Mouse (Mus musculus) neural tube, embryonic 12.5 days (tissue): ENCODE results near the gene Megf6. TPM values are rescaled to one million over a fixed set of nuclear protein-coding genes. Genes with fewer than 3 reads are reported as not detected.

ENCODE experiments used
- ATAC-seq: fragments of 200-750 bp; cut with Nextera tagmentation; 2 replicates; pipeline ENCODE4 v1.8.0; 2017; ENCODE audit warnings: low read depth, mild to moderate bottlenecking, moderate TSS enrichment, moderate library complexity; ENCODE audit not compliant: low FRiP score
- H3K27ac ChIP-seq: fragments of 300-500 bp; sonication (generic); 2 replicates; pipeline ENCODE4 v1.5.1; 2016
- H3K27me3 ChIP-seq: fragments of 300-500 bp; sonication (generic); replicated peaks from 2 replicates; pipeline ENCODE4 v1.6.1; 2016; ENCODE audit warnings: mild to moderate bottlenecking
- H3K36me3 ChIP-seq: fragments of 300-500 bp; sonication (generic); 2 replicates; pipeline ENCODE4 v1.6.1; 2016; ENCODE audit warnings: mild to moderate bottlenecking
- H3K4me1 ChIP-seq: fragments of 300-500 bp; sonication (generic); 2 replicates; pipeline ENCODE4 v1.6.1; 2016
- H3K4me2 ChIP-seq: fragments of 300-500 bp; sonication (generic); replicated peaks from 2 replicates; pipeline ENCODE4 v1.6.1; 2016; ENCODE audit warnings: mild to moderate bottlenecking
- H3K4me3 ChIP-seq: fragments of 300-500 bp; sonication (generic); 2 replicates; pipeline ENCODE4 v1.5.1; 2016
- H3K9ac ChIP-seq: fragments of 300-500 bp; sonication (generic); 2 replicates; pipeline ENCODE4 v1.6.1; 2016; ENCODE audit warnings: mild to moderate bottlenecking
- H3K9me3 ChIP-seq: fragments of 300-500 bp; sonication (generic); 2 replicates; pipeline ENCODE4 v1.6.1; 2016; ENCODE audit warnings: mild to moderate bottlenecking
- WGBS: fragments of 180-500 bp; shearing (Covaris S2); methylation state at CpG from one replicate; pipeline ENCODE4 v1.1.7; 2016; 5-methylcytosine and 5-hydroxymethylcytosine counted together
- polyA plus RNA-seq: library from polyadenylated mRNA; unstranded; fragments of >200 nt; fragmentation: Nextera tagmentation; extraction: Ambion mirVana; gene quantifications from 2 replicates; pipeline ENCODE4 v1.2.1, GENCODE M21; 2016

Gene Megf6
- polyA plus RNA-seq, 1 experiment from 2014 or later: 17.7 TPM

DNA sequence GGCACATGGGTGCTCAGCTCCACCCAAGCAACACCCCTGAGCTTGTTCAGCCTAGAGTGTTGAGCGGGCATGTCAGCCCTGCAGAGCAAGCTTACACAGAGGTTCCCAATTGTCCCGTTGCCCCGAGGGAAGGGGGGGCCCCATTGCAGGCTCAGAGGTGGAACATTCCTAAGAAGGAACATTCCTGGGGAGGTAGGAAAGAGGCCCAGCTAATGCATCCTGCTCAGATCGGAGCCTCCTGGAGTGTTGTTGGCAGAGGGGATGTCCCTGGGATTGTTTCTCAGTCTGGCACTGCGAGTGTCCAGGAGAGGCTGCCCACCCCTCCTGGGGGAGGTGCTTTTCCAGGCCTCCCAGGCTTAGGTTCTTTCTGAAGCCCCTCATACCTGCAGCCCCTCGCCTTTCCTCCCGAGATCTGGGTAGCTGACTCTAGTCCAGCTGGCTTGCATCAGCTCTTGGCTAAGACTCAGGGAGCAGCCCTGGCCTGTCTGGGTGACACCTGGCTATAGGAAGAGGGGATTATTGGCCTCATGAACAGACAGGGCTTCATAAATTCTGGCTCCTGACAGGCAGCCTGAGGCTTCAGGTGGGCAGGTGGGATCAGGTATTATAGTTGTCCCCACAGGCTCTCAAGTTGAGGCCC is 47.3 kb downstream of the Megf6 start:
- ATAC-seq: no peak
- no peaks in the 10 kb centered on the region for H3K27me3 ChIP-seq
- H3K27ac ChIP-seq: no peak overlapping the region
- no peaks in the 10 kb centered on the region for H3K36me3 ChIP-seq
- no peaks in the 10 kb centered on the region for H3K9me3 ChIP-seq
- H3K4me2 ChIP-seq: no peak overlapping the region
- WGBS: 81% methylated on average over 7 of the region's 7 CpGs
- H3K4me3 ChIP-seq: no peak overlapping the region
- H3K4me1 ChIP-seq: peaks cover 9% of the 10 kb centered on the region; the same call in 1 of the 2 replicates
- H3K9ac ChIP-seq: no peak overlapping the region

- no peak for ATAC-seq
- no peaks in the 10 kb centered on the region for H3K27me3 ChIP-seq
- no peak overlapping the region for H3K9ac ChIP-seq
- WGBS: 82% methylated on average over 6 of the region's 6 CpGs
- no peaks in the 10 kb centered on the region for H3K36me3 ChIP-seq
- H3K27ac ChIP-seq: no peak overlapping the region
- no peaks in the 10 kb centered on the region for H3K9me3 ChIP-seq
- H3K4me1 ChIP-seq: peaks cover 25% of the 10 kb centered on the region
- H3K4me3 ChIP-seq: no peak overlapping the region
- no peak overlapping the region for H3K4me2 ChIP-seq
These were observed 52.2 kb downstream of the Megf6 start for GRCm38 (mm10) chr4:154222773-154223172.

DNA sequence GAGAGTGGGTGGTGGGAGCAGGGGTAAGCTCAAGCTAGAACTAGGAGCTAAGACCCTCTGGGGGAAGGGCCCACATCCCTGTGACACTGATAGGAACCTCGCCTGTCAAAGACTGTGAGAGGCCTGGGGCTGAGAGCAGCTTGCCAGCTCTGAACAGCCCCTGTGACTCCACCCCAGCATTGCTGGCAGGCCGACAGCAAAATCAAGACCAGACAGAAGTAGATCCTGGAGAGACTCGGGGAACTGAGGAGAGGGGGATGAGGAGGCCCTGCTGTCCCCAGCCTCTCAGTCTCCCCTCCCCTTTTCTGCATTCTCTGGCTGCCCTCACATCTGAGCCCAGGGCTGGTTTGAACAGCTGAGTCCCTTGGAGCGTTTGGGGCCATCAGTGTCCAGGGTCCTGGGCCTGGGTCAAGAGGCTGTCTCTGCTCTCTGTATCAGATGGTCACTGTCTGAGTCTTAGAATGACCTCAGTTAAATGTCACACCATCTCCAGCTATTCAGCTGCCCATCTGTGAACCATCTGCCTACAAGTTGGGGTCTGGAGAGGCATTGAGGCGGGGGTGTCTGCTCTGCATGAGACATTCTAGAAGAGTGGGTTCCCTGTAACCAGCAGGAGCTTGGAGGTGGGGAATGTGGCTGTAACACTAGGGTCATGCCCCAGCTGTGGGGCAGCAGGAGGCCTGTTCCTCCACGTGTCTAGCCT is 53.9 kb downstream of the Megf6 start:
- H3K27me3 ChIP-seq: no peaks in the 10 kb centered on the region
- no peak overlapping the region for H3K4me2 ChIP-seq
- ATAC-seq: no peak
- peaks cover 23% of the 10 kb centered on the region for H3K4me1 ChIP-seq
- H3K27ac ChIP-seq: no peak overlapping the region
- H3K9me3 ChIP-seq: no peaks in the 10 kb centered on the region
- H3K9ac ChIP-seq: no peak overlapping the region
- 31% methylated on average over 6 of the region's 6 CpGs for WGBS
- no peaks in the 10 kb centered on the region for H3K36me3 ChIP-seq
- H3K4me3 ChIP-seq: no peak overlapping the region

- no peak for ATAC-seq
- Histone ChIP-seq H3K27ac (no peak overlapping the region), H3K9ac (no peak overlapping the region), H3K4me2 (no peak overlapping the region), H3K27me3 (no peaks in the 10 kb centered on the region), H3K36me3 (no peaks in the 10 kb centered on the region), H3K9me3 (no peaks in the 10 kb centered on the region), H3K4me1 (peaks cover 18% of the 10 kb centered on the region), H3K4me3 (no peak overlapping the region)
- WGBS: 28% methylated on average over 9 of the region's 9 CpGs
These were observed 54.4 kb downstream of the Megf6 start for GRCm38 (mm10) chr4:154224970-154225309.

GRCm38 (mm10) chr4:154226678-154227077 is 56.1 kb downstream of the Megf6 start:
- no peak overlapping the region for H3K9ac ChIP-seq
- ATAC-seq: no peak
- H3K9me3 ChIP-seq: no peaks in the 10 kb centered on the region
- no peaks in the 10 kb centered on the region for H3K36me3 ChIP-seq
- H3K27me3 ChIP-seq: no peaks in the 10 kb centered on the region
- H3K4me3 ChIP-seq: no peak overlapping the region
- 85% methylated on average over 11 of the region's 11 CpGs for WGBS
- H3K4me1 ChIP-seq: peaks cover 20% of the 10 kb centered on the region
- no peak overlapping the region for H3K4me2 ChIP-seq
- H3K27ac ChIP-seq: no peak overlapping the region

- Histone ChIP-seq H3K4me3 (no peak overlapping the region), H3K9ac (no peak overlapping the region), H3K4me2 (no peak overlapping the region), H3K4me1 (peaks cover 20% of the 10 kb centered on the region), H3K9me3 (no peaks in the 10 kb centered on the region), H3K27me3 (no peaks in the 10 kb centered on the region), H3K27ac (no peak overlapping the region), H3K36me3 (no peaks in the 10 kb centered on the region)
- no peak for ATAC-seq
- WGBS: 79% methylated on average over 11 of the region's 11 CpGs
These were observed 57.8 kb downstream of the Megf6 start for GRCm38 (mm10) chr4:154228336-154228735.

DNA sequence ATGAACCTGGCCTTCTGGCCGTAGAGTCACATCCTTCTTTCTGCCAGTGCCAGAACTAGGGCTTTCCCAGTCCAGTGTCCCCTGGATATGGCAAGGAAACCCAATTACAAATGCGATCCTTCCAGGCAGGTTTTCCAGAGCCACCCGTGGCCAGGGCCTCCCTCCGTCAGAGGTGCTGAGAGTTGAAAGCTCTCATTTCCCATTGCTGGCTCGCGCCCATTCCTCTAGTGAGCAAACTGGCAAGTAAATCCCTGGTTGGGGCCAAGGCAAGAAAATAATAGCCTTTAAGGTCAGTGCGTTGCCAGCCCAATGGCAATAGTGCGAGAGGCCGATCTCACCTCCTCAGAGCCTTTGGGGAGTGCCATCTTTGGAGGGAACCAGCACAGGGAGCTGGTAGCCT is 59.0 kb downstream of the Megf6 start:
- Histone ChIP-seq H3K9me3 (no peaks in the 10 kb centered on the region), H3K27me3 (no peaks in the 10 kb centered on the region), H3K9ac (no peak overlapping the region), H3K4me3 (no peak overlapping the region), H3K4me1 (peaks cover 9% of the 10 kb centered on the region), H3K27ac (no peak overlapping the region), H3K36me3 (no peaks in the 10 kb centered on the region), H3K4me2 (no peak overlapping the region)
- 95% methylated on average over 9 of the region's 9 CpGs for WGBS
- no peak for ATAC-seq

GRCm38 (mm10) chr4:154231380-154231779 is 60.9 kb downstream of the Megf6 start:
- no peak overlapping the region for H3K9ac ChIP-seq
- H3K27me3 ChIP-seq: no peaks in the 10 kb centered on the region
- peaks cover 4% of the 10 kb centered on the region; the same call in 1 of the 2 replicates for H3K4me1 ChIP-seq
- no peak overlapping the region for H3K27ac ChIP-seq
- ATAC-seq: no peak
- WGBS: 86% methylated on average over 7 of the region's 7 CpGs
- no peaks in the 10 kb centered on the region for H3K9me3 ChIP-seq
- no peak overlapping the region for H3K4me2 ChIP-seq
- H3K36me3 ChIP-seq: no peaks in the 10 kb centered on the region
- H3K4me3 ChIP-seq: no peak overlapping the region

GRCm38 (mm10) chr4:154232295-154232694 is 61.8 kb downstream of the Megf6 start:
- Histone ChIP-seq H3K9ac (no peak overlapping the region), H3K9me3 (no peaks in the 10 kb centered on the region), H3K36me3 (no peaks in the 10 kb centered on the region), H3K4me3 (no peak overlapping the region), H3K4me2 (no peak overlapping the region), H3K4me1 (peaks cover 13% of the 10 kb centered on the region), H3K27ac (no peak overlapping the region), H3K27me3 (no peaks in the 10 kb centered on the region)
- WGBS: 69% methylated on average over 4 of the region's 4 CpGs
- ATAC-seq: no peak

DNA sequence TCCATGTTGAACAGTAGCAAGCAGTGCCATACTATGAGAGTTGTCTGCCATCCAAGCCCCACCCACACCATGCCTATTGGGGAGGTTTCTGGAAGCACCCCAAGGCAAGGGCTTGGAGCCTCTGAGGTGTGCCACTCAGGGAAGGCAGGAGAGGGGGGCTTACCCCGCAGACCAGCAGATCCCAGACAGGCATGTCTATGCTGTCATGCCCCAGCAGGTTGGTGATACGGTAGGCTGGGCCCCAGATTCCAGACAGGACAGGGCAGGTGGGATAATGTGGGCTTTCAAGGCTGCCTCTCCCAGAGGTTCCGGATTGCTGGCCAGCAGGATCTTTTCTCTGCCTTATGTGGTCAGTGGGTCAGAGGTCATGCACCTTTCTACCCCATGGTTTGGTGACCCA is 65.5 kb downstream of the Megf6 start:
- H3K9ac ChIP-seq: no peak overlapping the region
- no peak overlapping the region for H3K27ac ChIP-seq
- H3K9me3 ChIP-seq: no peaks in the 10 kb centered on the region
- H3K27me3 ChIP-seq: no peaks in the 10 kb centered on the region
- H3K4me3 ChIP-seq: no peak overlapping the region
- peaks cover 15% of the 10 kb centered on the region for H3K4me1 ChIP-seq
- whole genome bisulfite sequencing: 82% methylated on average over 3 of the region's 3 CpGs
- H3K36me3 ChIP-seq: no peaks in the 10 kb centered on the region
- no peak for ATAC-seq
- no peak overlapping the region for H3K4me2 ChIP-seq

- H3K4me2 ChIP-seq: peak overlapping the region; percentile 53
- 11% methylated on average over 10 of the region's 10 CpGs for WGBS
- H3K9me3 ChIP-seq: no peaks in the 10 kb centered on the region
- H3K4me1 ChIP-seq: peaks cover 13% of the 10 kb centered on the region
- no peak overlapping the region for H3K4me3 ChIP-seq
- no peaks in the 10 kb centered on the region for H3K36me3 ChIP-seq
- no peaks in the 10 kb centered on the region for H3K27me3 ChIP-seq
- H3K27ac ChIP-seq: no peak overlapping the region
- H3K9ac ChIP-seq: peak overlapping the region; percentile 3; the same call in 1 of the 2 replicates
- peak; percentile 61 for ATAC-seq
These were observed 66.4 kb downstream of the Megf6 start for GRCm38 (mm10) chr4:154236893-154237292.

DNA sequence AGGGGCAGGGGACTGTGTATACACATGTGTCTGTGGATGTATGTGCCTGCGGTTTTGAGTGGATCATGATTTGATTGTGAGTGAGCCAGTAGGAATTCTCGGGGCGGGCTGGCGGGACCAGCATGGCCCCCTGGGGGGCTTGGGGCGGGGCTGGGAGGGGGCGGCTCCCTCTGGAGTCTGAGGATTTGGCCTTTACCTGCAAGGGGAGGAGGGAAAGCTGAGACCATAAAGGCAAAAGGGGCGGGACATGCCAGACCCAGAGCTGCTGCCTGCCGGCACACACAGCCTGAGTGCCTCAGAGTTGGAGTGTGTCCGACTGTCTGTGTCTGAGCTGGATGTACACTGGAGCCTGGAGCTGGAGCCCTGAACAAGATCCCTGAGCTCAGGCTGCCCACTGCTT is 66.8 kb downstream of the Megf6 start:
- H3K27ac ChIP-seq: no peak overlapping the region
- H3K36me3 ChIP-seq: no peaks in the 10 kb centered on the region
- H3K4me3 ChIP-seq: no peak overlapping the region
- H3K27me3 ChIP-seq: no peaks in the 10 kb centered on the region
- H3K9ac ChIP-seq: peak overlapping the region; percentile 3; the same call in 1 of the 2 replicates
- 6% methylated on average over 9 of the region's 9 CpGs for WGBS
- peak overlapping the region; percentile 53 for H3K4me2 ChIP-seq
- peak; percentile 43 for ATAC-seq
- peaks cover 13% of the 10 kb centered on the region for H3K4me1 ChIP-seq
- no peaks in the 10 kb centered on the region for H3K9me3 ChIP-seq

DNA sequence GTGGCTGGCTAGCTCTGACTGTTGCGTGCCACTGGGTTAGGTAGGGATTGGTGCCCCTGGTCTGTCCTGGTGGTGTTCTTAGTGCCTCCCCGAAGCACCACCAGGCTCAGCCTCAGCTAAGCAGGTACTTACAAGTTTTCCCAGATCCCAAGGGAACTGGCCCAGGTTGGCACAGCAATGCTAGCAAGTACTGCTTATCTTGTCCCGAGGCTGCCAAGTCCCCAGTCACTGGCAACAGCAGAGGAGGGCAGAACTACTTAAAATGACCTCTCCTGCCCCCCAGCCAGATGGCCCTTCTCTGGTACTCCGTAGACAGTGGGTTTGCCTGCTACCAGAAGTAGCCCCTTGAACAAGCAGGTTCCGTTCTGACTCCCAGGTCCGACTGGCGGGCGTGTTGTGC is 68.7 kb downstream of the Megf6 start:
- no peak overlapping the region for H3K27ac ChIP-seq
- H3K4me3 ChIP-seq: no peak overlapping the region
- no peaks in the 10 kb centered on the region for H3K9me3 ChIP-seq
- H3K4me2 ChIP-seq: no peak overlapping the region
- H3K4me1 ChIP-seq: peaks cover 13% of the 10 kb centered on the region
- H3K27me3 ChIP-seq: no peaks in the 10 kb centered on the region
- no peaks in the 10 kb centered on the region for H3K36me3 ChIP-seq
- no peak overlapping the region for H3K9ac ChIP-seq
- WGBS: 83% methylated on average over 8 of the region's 8 CpGs
- ATAC-seq: no peak
